Mouse (Mus musculus) forebrain, embryonic 15.5 days (tissue): ENCODE measurements around the gene Ecel1. TPM values are rescaled to one million over a fixed set of nuclear protein-coding genes. Genes with fewer than 3 reads are reported as not detected.

ENCODE experiments used
- ATAC-seq: fragments of 200-750 bp; cut with Nextera tagmentation; replicated peaks from 2 replicates; pipeline ENCODE4 v1.8.0; 2017; ENCODE audit warnings: mild to moderate bottlenecking, moderate TSS enrichment, moderate library complexity
- H3K27ac ChIP-seq: fragments of 300-500 bp; sonication (generic); replicated peaks from 2 replicates; pipeline ENCODE4 v1.5.1; 2015; ENCODE audit warnings: mild to moderate bottlenecking, inconsistent platforms
- H3K27me3 ChIP-seq: fragments of 300-500 bp; sonication (generic); 2 replicates; pipeline ENCODE4 v1.6.1; 2015; ENCODE audit warnings: inconsistent platforms
- H3K36me3 ChIP-seq: fragments of 300-500 bp; sonication (generic); 2 replicates; pipeline ENCODE4 v1.6.1; 2015; ENCODE audit warnings: mild to moderate bottlenecking, inconsistent platforms
- H3K4me1 ChIP-seq: fragments of 300-500 bp; sonication (generic); 2 replicates; pipeline ENCODE4 v1.6.1; 2015; ENCODE audit warnings: inconsistent platforms
- H3K4me2 ChIP-seq: fragments of 300-500 bp; sonication (generic); replicated peaks from 2 replicates; pipeline ENCODE4 v1.6.1; 2015; ENCODE audit warnings: mild to moderate bottlenecking, inconsistent platforms
- H3K4me3 ChIP-seq: fragments of 300-500 bp; sonication (generic); 2 replicates; pipeline ENCODE4 v1.5.1; 2015; ENCODE audit warnings: mild to moderate bottlenecking, inconsistent platforms
- H3K9ac ChIP-seq: fragments of 300-500 bp; sonication (generic); replicated peaks from 2 replicates; pipeline ENCODE4 v1.6.1; 2015; ENCODE audit warnings: mild to moderate bottlenecking, inconsistent platforms
- H3K9me3 ChIP-seq: fragments of 300-500 bp; sonication (generic); 2 replicates; pipeline ENCODE4 v1.6.1; 2016; ENCODE audit warnings: inconsistent platforms
- WGBS: fragments of 180-500 bp; shearing (Covaris S2); methylation state at CpG from one replicate; pipeline ENCODE4 v1.1.7; 2015; ENCODE audit warnings: mixed read lengths; 5-methylcytosine and 5-hydroxymethylcytosine counted together
- polyA plus RNA-seq: library from polyadenylated mRNA; unstranded; fragments of >200 nt; fragmentation: Nextera tagmentation; extraction: Ambion mirVana; gene quantifications from 2 replicates; pipeline ENCODE4 v1.2.1, GENCODE M21; 2015

The Ecel1 gene
- 19.4 and 21.1 TPM in 2 replicates for polyA plus RNA-seq

DNA sequence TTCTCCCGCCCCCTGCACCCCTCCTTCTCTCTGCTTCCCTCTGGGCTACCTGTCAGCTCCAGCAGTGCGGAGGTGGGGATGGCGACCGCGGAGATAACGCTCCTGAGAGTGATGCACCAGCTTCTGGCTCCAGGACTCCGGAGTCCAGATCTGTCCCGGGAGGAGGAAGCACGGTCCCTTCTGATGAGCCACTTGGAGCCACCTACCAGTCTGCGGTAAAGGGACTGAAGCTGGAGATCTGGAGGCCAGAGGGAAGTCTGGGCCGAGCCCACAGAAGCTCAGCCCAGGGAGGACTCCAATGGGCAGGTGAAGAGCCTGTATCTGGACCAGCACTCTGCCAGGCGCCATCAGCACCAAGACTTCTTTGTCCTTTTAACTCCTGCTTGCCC is at the start of gene Ecel1:
TSS of gene Ecel1 (minus strand) at position 323 of the 389 bp plus-strand sequence.
- Histone ChIP-seq H3K4me3 (peak within 1 kb of the TSS; percentile 47), H3K27me3 (peaks cover 75% of the 10 kb centered on the region), H3K9ac (peak within 1 kb of the TSS; percentile 39), H3K4me2 (peak within 1 kb of the TSS; percentile 68), H3K9me3 (no peaks in the 10 kb centered on the region), H3K27ac (0 out of 2 replicates have a peak within 1 kb of the TSS, but pooled peaks have one; percentile 32), H3K4me1 (peaks cover 30% of the 10 kb centered on the region), H3K36me3 (no peaks in the 10 kb centered on the region)
- ATAC-seq: peak; percentile 24
- WGBS: 2% methylated on average over 11 of the region's 12 CpGs

DNA sequence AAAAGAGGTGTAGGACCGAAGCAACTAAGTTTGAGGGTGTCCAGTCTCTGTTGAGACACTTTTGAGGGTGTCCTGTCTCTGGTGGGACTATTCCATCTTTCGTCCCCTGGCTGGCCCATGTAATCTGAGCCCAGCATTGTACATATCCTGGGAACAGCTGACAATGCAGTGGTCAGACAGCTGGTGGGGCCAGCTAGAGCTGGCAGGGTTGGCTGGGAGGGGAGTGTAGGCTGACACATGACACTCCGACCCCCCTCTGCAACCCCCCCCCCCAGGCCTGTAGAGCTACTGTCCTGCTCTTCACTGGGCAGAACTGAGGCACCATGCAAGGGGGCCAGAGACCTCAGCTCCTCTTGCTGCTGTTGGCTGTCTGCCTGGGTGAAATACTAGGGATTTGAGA is 49.2 kb upstream of the Ecel1 start:
- Histone ChIP-seq H3K9me3 (no peaks in the 10 kb centered on the region), H3K36me3 (no peaks in the 10 kb centered on the region), H3K27me3 (peaks cover 4% of the 10 kb centered on the region; the same call in 1 of the 2 replicates), H3K4me1 (no peaks in the 10 kb centered on the region), H3K27ac (no peak overlapping the region), H3K4me3 (no peak overlapping the region), H3K4me2 (no peak overlapping the region), H3K9ac (no peak overlapping the region)
- ATAC-seq: no peak
- 66% methylated on average over 3 of the region's 3 CpGs for WGBS

GRCm38 (mm10) chr1:87205038-87205437 is 48.7 kb upstream of the Ecel1 start:
- no peak for ATAC-seq
- H3K27me3 ChIP-seq: peaks cover 4% of the 10 kb centered on the region; the same call in 1 of the 2 replicates
- H3K27ac ChIP-seq: no peak overlapping the region
- H3K4me3 ChIP-seq: no peak overlapping the region
- H3K36me3 ChIP-seq: no peaks in the 10 kb centered on the region
- no peak overlapping the region for H3K4me2 ChIP-seq
- H3K9me3 ChIP-seq: no peaks in the 10 kb centered on the region
- H3K4me1 ChIP-seq: no peaks in the 10 kb centered on the region
- H3K9ac ChIP-seq: no peak overlapping the region
- WGBS: 75% methylated on average over 6 of the region's 6 CpGs

GRCm38 (mm10) chr1:87204465-87204864 is 48.1 kb upstream of the Ecel1 start, which contains the start of gene Chrng:
Gene Chrng (plus strand): TSS chr1:87204657.
- no peak for ATAC-seq
- H3K27me3 ChIP-seq: peaks cover 4% of the 10 kb centered on the region; the same call in 1 of the 2 replicates
- H3K4me1 ChIP-seq: no peaks in the 10 kb centered on the region
- H3K4me3 ChIP-seq: no peak within 1 kb of the TSS
- H3K4me2 ChIP-seq: no peak within 1 kb of the TSS
- no peaks in the 10 kb centered on the region for H3K9me3 ChIP-seq
- H3K36me3 ChIP-seq: no peaks in the 10 kb centered on the region
- H3K9ac ChIP-seq: no peak within 1 kb of the TSS
- no peak within 1 kb of the TSS for H3K27ac ChIP-seq
- 80% methylated on average over 7 of the region's 7 CpGs for WGBS

DNA sequence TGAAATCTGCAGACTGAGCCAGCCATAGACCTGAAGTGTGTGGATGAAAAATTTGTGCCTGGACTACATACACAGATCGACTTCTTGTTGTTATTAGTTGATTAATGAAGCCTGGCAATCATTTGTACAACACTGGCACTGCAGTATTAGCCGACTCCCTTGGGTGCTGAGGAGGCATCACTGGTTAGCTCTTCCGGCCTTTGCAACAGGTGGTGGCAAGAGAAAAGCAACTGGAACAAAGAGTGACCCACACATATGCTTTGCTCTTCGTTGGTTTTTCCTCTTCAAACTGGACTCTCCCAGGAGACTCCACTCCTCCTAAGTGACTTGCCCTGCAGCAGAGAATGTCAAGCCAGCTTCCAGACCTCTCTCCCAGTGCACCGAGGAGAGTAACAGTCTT is 47.5 kb upstream of the Ecel1 start:
- no peaks in the 10 kb centered on the region for H3K9me3 ChIP-seq
- no peak overlapping the region for H3K27ac ChIP-seq
- no peak for ATAC-seq
- H3K4me2 ChIP-seq: no peak overlapping the region
- peaks cover 4% of the 10 kb centered on the region; the same call in 1 of the 2 replicates for H3K27me3 ChIP-seq
- WGBS: 82% methylated on average over 5 of the region's 5 CpGs
- no peaks in the 10 kb centered on the region for H3K4me1 ChIP-seq
- H3K9ac ChIP-seq: no peak overlapping the region
- no peaks in the 10 kb centered on the region for H3K36me3 ChIP-seq
- H3K4me3 ChIP-seq: no peak overlapping the region

DNA sequence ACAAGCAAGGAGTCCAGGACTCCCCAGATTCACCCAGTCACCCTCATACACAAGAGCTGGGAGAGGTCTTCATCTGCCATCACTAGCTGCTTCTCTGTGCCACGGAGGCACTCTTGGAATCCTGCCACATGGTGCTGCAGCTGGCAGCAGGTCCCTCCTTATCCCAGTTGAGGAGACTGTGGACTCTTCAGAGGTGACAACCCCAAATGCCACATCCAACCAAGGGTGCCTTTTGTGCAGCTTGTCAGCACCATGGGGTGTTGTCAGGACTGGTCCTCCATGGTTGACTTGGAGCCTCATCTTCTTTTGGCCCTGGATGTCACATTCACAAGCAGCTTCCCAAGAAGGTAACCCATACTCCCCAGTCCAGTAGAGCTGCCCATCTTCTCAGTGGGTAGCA is 45.5 kb upstream of the Ecel1 start:
- Histone ChIP-seq H3K27ac (no peak overlapping the region), H3K4me3 (no peak overlapping the region), H3K9me3 (no peaks in the 10 kb centered on the region), H3K9ac (no peak overlapping the region), H3K4me1 (no peaks in the 10 kb centered on the region), H3K27me3 (peaks cover 4% of the 10 kb centered on the region; the same call in 1 of the 2 replicates), H3K36me3 (no peaks in the 10 kb centered on the region), H3K4me2 (no peak overlapping the region)
- ATAC-seq: no peak
- 55% methylated on average over 1 of the region's 1 CpGs for WGBS

DNA sequence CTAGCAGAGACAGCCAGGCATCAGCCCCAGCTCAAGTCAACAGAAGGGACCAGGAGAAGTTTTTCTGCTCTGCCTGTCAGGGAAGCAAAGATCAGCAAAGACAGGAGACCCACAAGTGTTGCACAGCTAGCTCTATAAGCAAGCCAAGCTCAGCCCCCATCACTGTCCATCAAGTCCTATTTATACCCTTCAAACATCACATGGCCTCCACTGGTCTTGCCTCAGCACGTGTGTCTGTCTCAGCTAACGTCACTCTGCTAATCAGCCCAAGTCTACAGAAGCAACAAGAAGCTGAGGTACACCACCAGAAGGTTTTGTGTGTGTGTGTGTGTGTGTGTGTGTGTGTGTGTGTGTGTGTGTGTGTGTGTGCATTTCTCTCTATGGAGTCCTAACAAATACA is 44.5 kb upstream of the Ecel1 start:
- Histone ChIP-seq H3K9ac (no peak overlapping the region), H3K9me3 (no peaks in the 10 kb centered on the region), H3K4me2 (no peak overlapping the region), H3K4me3 (no peak overlapping the region), H3K27me3 (no peaks in the 10 kb centered on the region), H3K27ac (no peak overlapping the region), H3K36me3 (no peaks in the 10 kb centered on the region), H3K4me1 (no peaks in the 10 kb centered on the region)
- ATAC-seq: no peak
- WGBS: 63% methylated on average over 2 of the region's 2 CpGs

- no peaks in the 10 kb centered on the region for H3K4me1 ChIP-seq
- H3K4me2 ChIP-seq: no peak overlapping the region
- 83% methylated on average over 12 of the region's 12 CpGs for WGBS
- no peak for ATAC-seq
- no peak overlapping the region for H3K4me3 ChIP-seq
- H3K36me3 ChIP-seq: no peaks in the 10 kb centered on the region
- no peaks in the 10 kb centered on the region for H3K27me3 ChIP-seq
- no peak overlapping the region for H3K9ac ChIP-seq
- H3K9me3 ChIP-seq: no peaks in the 10 kb centered on the region
- H3K27ac ChIP-seq: no peak overlapping the region
Measured at GRCm38 (mm10) chr1:87198119-87199065, 42.1 kb upstream of the Ecel1 start.

DNA sequence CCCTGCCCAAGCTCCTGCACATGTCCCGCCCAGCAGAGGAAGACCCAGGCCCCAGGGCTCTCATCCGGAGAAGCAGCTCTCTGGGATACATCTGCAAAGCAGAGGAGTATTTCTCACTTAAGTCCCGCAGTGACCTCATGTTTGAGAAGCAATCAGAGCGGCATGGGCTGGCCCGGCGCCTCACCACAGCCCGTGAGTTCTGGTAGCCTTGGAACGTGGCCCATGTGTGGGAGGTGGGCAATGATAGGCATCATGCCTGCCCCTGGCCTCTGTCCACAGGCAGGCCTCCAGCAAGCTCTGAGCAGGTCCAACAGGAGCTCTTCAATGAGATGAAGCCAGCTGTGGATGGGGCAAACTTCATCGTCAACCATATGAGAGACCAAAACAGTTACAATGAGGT is 41.0 kb upstream of the Ecel1 start:
- no peak overlapping the region for H3K4me3 ChIP-seq
- H3K36me3 ChIP-seq: no peaks in the 10 kb centered on the region
- H3K4me2 ChIP-seq: no peak overlapping the region
- no peak overlapping the region for H3K9ac ChIP-seq
- WGBS: 82% methylated on average over 9 of the region's 9 CpGs
- ATAC-seq: no peak
- H3K9me3 ChIP-seq: no peaks in the 10 kb centered on the region
- H3K27me3 ChIP-seq: no peaks in the 10 kb centered on the region
- H3K27ac ChIP-seq: no peak overlapping the region
- H3K4me1 ChIP-seq: no peaks in the 10 kb centered on the region

DNA sequence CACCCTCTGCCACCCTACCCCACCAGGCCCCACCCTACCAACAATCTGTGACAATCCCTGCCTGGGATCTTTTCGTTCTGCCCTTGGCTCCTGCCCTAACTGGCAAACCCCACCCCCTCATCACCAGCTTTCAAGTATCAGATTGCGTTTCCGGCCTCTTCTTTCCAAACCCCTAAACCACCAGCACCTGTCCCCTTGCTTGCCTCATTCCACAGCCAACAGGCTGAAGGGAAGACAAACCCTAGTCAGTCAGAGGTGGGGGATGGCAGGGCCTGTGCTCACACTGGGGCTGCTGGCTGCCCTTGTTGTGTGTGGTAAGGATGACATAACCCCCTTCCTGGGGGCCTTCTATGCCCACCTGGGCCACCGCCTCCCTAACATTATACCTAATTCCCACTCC is 34.1 kb upstream of the Ecel1 start, which contains the start of gene Chrnd:
TSS of gene Chrnd (plus strand) at position 179 of the 400 bp plus-strand sequence.
- ATAC-seq: no peak
- Histone ChIP-seq H3K27ac (no peak within 1 kb of the TSS), H3K27me3 (peaks cover 12% of the 10 kb centered on the region), H3K9ac (no peak within 1 kb of the TSS), H3K4me3 (no peak within 1 kb of the TSS), H3K9me3 (no peaks in the 10 kb centered on the region), H3K4me1 (peaks cover 13% of the 10 kb centered on the region), H3K36me3 (no peaks in the 10 kb centered on the region), H3K4me2 (no peak within 1 kb of the TSS)
- WGBS: 34% methylated on average over 4 of the region's 4 CpGs

DNA sequence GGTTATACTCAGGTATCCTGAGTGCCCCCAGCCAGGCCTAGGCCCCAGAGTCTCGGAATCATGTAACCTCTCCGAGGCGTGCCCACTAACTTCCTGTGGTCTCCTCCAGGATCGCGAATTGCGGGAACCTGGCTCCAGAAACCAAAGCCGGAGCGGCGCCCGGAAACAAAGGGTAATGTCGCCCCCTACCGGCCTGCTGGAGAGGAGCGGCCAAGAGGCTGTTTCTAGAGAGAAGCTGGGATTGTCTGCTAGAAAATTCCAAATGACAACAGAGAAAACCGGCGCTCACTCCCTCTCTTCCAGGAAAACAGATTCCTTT is 30.7 kb upstream of the Ecel1 start:
- peak overlapping the region; percentile 51 for H3K4me3 ChIP-seq
- peaks cover 22% of the 10 kb centered on the region for H3K4me1 ChIP-seq
- under 1% methylated on average over 15 of the region's 15 CpGs for WGBS
- H3K4me2 ChIP-seq: peak overlapping the region; percentile 90
- H3K36me3 ChIP-seq: no peaks in the 10 kb centered on the region
- H3K9ac ChIP-seq: peak overlapping the region; percentile 54
- ATAC-seq: peak; percentile 23; the same call in 1 of the 2 replicates
- H3K27me3 ChIP-seq: peaks cover 21% of the 10 kb centered on the region
- H3K9me3 ChIP-seq: no peaks in the 10 kb centered on the region
- no peak overlapping the region for H3K27ac ChIP-seq

- peak overlapping the region; percentile 90 for H3K4me2 ChIP-seq
- no peak overlapping the region for H3K27ac ChIP-seq
- peaks cover 23% of the 10 kb centered on the region for H3K27me3 ChIP-seq
- H3K36me3 ChIP-seq: no peaks in the 10 kb centered on the region
- H3K9me3 ChIP-seq: no peaks in the 10 kb centered on the region
- peaks cover 22% of the 10 kb centered on the region for H3K4me1 ChIP-seq
- ATAC-seq: peak; percentile 33
- peak overlapping the region; percentile 51 for H3K4me3 ChIP-seq
- 3% methylated on average over 52 of the region's 54 CpGs for WGBS
- peak overlapping the region; percentile 54 for H3K9ac ChIP-seq
Measured at GRCm38 (mm10) chr1:87186261-87187036, 30.1 kb upstream of the Ecel1 start.
